Mouse (Mus musculus): ENCODE measurements at regions not wholly inside any gene's neighbourhood (a gene's known extent, or its start where the extent isn't known, plus 50 kb on each side); places are given as distances from the start of the nearest gene placed in this dataset.

- no peak overlapping the region for H3K4me3 ChIP-seq
- no peak overlapping the region for H3K9ac ChIP-seq
- H3K9me3 ChIP-seq: no peaks in the 10 kb centered on the region
- H3K4me2 ChIP-seq: no peak overlapping the region
- H3K4me1 ChIP-seq (replicated peaks): no peaks in the 10 kb centered on the region
- ATAC-seq (ENCODE audit: low FRiP score, low read depth): no peak
- H3K36me3 ChIP-seq: no peaks in the 10 kb centered on the region
- H3K27ac ChIP-seq (replicated peaks): no peak overlapping the region
- H3K27me3 ChIP-seq: no peaks in the 10 kb centered on the region
- WGBS: 86% methylated on average over 3 of the region's 3 CpGs
Observed at GRCm38 (mm10) chr13:56021716-56022115, 114.4 kb downstream of the H2afy start.

- H3K36me3 ChIP-seq: no peaks in the 10 kb centered on the region
- peaks cover 13% of the 10 kb centered on the region for H3K4me1 ChIP-seq (replicated peaks)
- H3K27me3 ChIP-seq: 0 out of 2 replicates have a peak, but pooled peaks cover 3% of the 10 kb centered on the region
- H3K9ac ChIP-seq: no peak overlapping the region
- no peak overlapping the region for H3K4me2 ChIP-seq
- no peaks in the 10 kb centered on the region for H3K9me3 ChIP-seq
- no peak overlapping the region for H3K4me3 ChIP-seq
- ATAC-seq (ENCODE audit: low FRiP score, low read depth): no peak
- H3K27ac ChIP-seq (replicated peaks): no peak overlapping the region
Observed at GRCm38 (mm10) chr13:56014006-56014405, 122.2 kb downstream of the H2afy start.

- Histone ChIP-seq H3K4me2 (no peak overlapping the region), H3K36me3 (no peaks in the 10 kb centered on the region), H3K27me3 (0 out of 2 replicates have a peak, but pooled peaks cover 3% of the 10 kb centered on the region), H3K9me3 (no peaks in the 10 kb centered on the region), H3K9ac (no peak overlapping the region), H3K4me3 (no peak overlapping the region), H3K27ac (replicated peaks) (peak overlapping the region; percentile 51; the same call in 1 of the 2 replicates), H3K4me1 (replicated peaks) (peaks cover 13% of the 10 kb centered on the region)
- 50% methylated on average over 6 of the region's 6 CpGs for WGBS
- 0 out of 2 replicates have a peak, but pooled peaks have one; percentile 54 for ATAC-seq (ENCODE audit: low FRiP score, low read depth)
Observed at GRCm38 (mm10) chr13:56010416-56010815, 125.7 kb downstream of the H2afy start.

- peaks cover 13% of the 10 kb centered on the region for H3K4me1 ChIP-seq (replicated peaks)
- WGBS: 71% methylated on average over 2 of the region's 2 CpGs
- H3K36me3 ChIP-seq: no peaks in the 10 kb centered on the region
- H3K27ac ChIP-seq (replicated peaks): no peak overlapping the region
- no peak overlapping the region for H3K4me2 ChIP-seq
- no peak overlapping the region for H3K4me3 ChIP-seq
- no peak overlapping the region for H3K9ac ChIP-seq
- H3K9me3 ChIP-seq: no peaks in the 10 kb centered on the region
- H3K27me3 ChIP-seq: no peaks in the 10 kb centered on the region
- ATAC-seq (ENCODE audit: low FRiP score, low read depth): no peak
Observed at GRCm38 (mm10) chr13:56006827-56007226, 129.3 kb downstream of the H2afy start.

GRCm38 (mm10) chr13:56005746-56006145 is 130.4 kb downstream of the H2afy start:
- Histone ChIP-seq H3K36me3 (no peaks in the 10 kb centered on the region), H3K27ac (replicated peaks) (no peak overlapping the region), H3K27me3 (no peaks in the 10 kb centered on the region), H3K9me3 (no peaks in the 10 kb centered on the region), H3K9ac (no peak overlapping the region), H3K4me2 (no peak overlapping the region), H3K4me3 (no peak overlapping the region), H3K4me1 (replicated peaks) (peaks cover 10% of the 10 kb centered on the region)
- no peak for ATAC-seq (ENCODE audit: low FRiP score, low read depth)
- WGBS: 84% methylated on average over 3 of the region's 3 CpGs

GRCm38 (mm10) chr13:56003724-56004393 is 132.3 kb downstream of the H2afy start:
- 69% methylated on average over 18 of the region's 18 CpGs for WGBS
- Histone ChIP-seq H3K36me3 (no peaks in the 10 kb centered on the region), H3K4me1 (replicated peaks) (no peaks in the 10 kb centered on the region), H3K4me3 (no peak overlapping the region), H3K4me2 (no peak overlapping the region), H3K27ac (replicated peaks) (no peak overlapping the region), H3K9me3 (no peaks in the 10 kb centered on the region), H3K27me3 (no peaks in the 10 kb centered on the region), H3K9ac (no peak overlapping the region)
- ATAC-seq (ENCODE audit: low FRiP score, low read depth): peak; percentile 45; the same call in 1 of the 2 replicates

- Histone ChIP-seq H3K9me3 (no peaks in the 10 kb centered on the region), H3K9ac (no peak overlapping the region), H3K36me3 (no peaks in the 10 kb centered on the region), H3K27me3 (no peaks in the 10 kb centered on the region), H3K4me1 (replicated peaks) (no peaks in the 10 kb centered on the region), H3K4me3 (no peak overlapping the region), H3K27ac (replicated peaks) (no peak overlapping the region), H3K4me2 (no peak overlapping the region)
- ATAC-seq (ENCODE audit: low FRiP score, low read depth): no peak
- 68% methylated on average over 4 of the region's 4 CpGs for WGBS
Observed at GRCm38 (mm10) chr13:55995255-55995654, 140.9 kb downstream of the H2afy start.

GRCm38 (mm10) chr13:55994460-55994859 is 141.7 kb downstream of the H2afy start:
- no peak overlapping the region for H3K27ac ChIP-seq (replicated peaks)
- H3K27me3 ChIP-seq: no peaks in the 10 kb centered on the region
- H3K4me3 ChIP-seq: no peak overlapping the region
- H3K9me3 ChIP-seq: no peaks in the 10 kb centered on the region
- no peak for ATAC-seq (ENCODE audit: low FRiP score, low read depth)
- no peaks in the 10 kb centered on the region for H3K36me3 ChIP-seq
- 80% methylated on average over 2 of the region's 2 CpGs for WGBS
- no peak overlapping the region for H3K4me2 ChIP-seq
- H3K4me1 ChIP-seq (replicated peaks): no peaks in the 10 kb centered on the region
- no peak overlapping the region for H3K9ac ChIP-seq

GRCm38 (mm10) chr13:55992699-55993098 is 143.5 kb downstream of the H2afy start:
- no peak for ATAC-seq (ENCODE audit: low FRiP score, low read depth)
- 95% methylated on average over 9 of the region's 9 CpGs for WGBS

GRCm38 (mm10) chr13:55991216-55991615 is 144.9 kb downstream of the H2afy start:
- H3K4me1 ChIP-seq (replicated peaks): no peaks in the 10 kb centered on the region
- H3K36me3 ChIP-seq: no peaks in the 10 kb centered on the region
- H3K27ac ChIP-seq (replicated peaks): no peak overlapping the region
- no peak overlapping the region for H3K4me2 ChIP-seq
- no peak overlapping the region for H3K4me3 ChIP-seq
- ATAC-seq (ENCODE audit: low FRiP score, low read depth): no peak
- no peak overlapping the region for H3K9ac ChIP-seq
- 88% methylated on average over 14 of the region's 14 CpGs for WGBS
- H3K9me3 ChIP-seq: no peaks in the 10 kb centered on the region
- H3K27me3 ChIP-seq: no peaks in the 10 kb centered on the region

More at GRCm38 (mm10) chr13:55992699-55993098, 143.5 kb downstream of the H2afy start:
- no peak overlapping the region for H3K4me2 ChIP-seq
- H3K4me1 ChIP-seq (replicated peaks): no peaks in the 10 kb centered on the region
- no peaks in the 10 kb centered on the region for H3K27me3 ChIP-seq
- no peak overlapping the region for H3K27ac ChIP-seq (replicated peaks)
- no peak overlapping the region for H3K4me3 ChIP-seq
- no peak overlapping the region for H3K9ac ChIP-seq
- no peaks in the 10 kb centered on the region for H3K9me3 ChIP-seq
- H3K36me3 ChIP-seq: no peaks in the 10 kb centered on the region

GRCm38 (mm10) chr13:55990186-55990585 is 146.0 kb downstream of the H2afy start:
- no peak overlapping the region for H3K9ac ChIP-seq
- no peaks in the 10 kb centered on the region for H3K4me1 ChIP-seq (replicated peaks)
- no peak overlapping the region for H3K27ac ChIP-seq (replicated peaks)
- no peaks in the 10 kb centered on the region for H3K36me3 ChIP-seq
- H3K4me3 ChIP-seq: no peak overlapping the region
- H3K27me3 ChIP-seq: no peaks in the 10 kb centered on the region
- no peak overlapping the region for H3K4me2 ChIP-seq
- no peaks in the 10 kb centered on the region for H3K9me3 ChIP-seq
- 82% methylated on average over 6 of the region's 6 CpGs for WGBS
- no peak for ATAC-seq (ENCODE audit: low FRiP score, low read depth)

GRCm38 (mm10) chr13:55989401-55989800 is 146.8 kb downstream of the H2afy start:
- H3K9me3 ChIP-seq: no peaks in the 10 kb centered on the region
- no peak overlapping the region for H3K4me3 ChIP-seq
- no peak overlapping the region for H3K9ac ChIP-seq
- ATAC-seq (ENCODE audit: low FRiP score, low read depth): no peak
- H3K4me2 ChIP-seq: no peak overlapping the region
- WGBS: 65% methylated on average over 7 of the region's 7 CpGs
- H3K36me3 ChIP-seq: no peaks in the 10 kb centered on the region
- H3K27me3 ChIP-seq: no peaks in the 10 kb centered on the region
- no peak overlapping the region for H3K27ac ChIP-seq (replicated peaks)
- no peaks in the 10 kb centered on the region for H3K4me1 ChIP-seq (replicated peaks)

- H3K4me2 ChIP-seq: no peak overlapping the region
- H3K4me3 ChIP-seq: no peak overlapping the region
- no peak for ATAC-seq (ENCODE audit: low FRiP score, low read depth)
- WGBS: 13% methylated on average over 10 of the region's 10 CpGs
- H3K36me3 ChIP-seq: no peaks in the 10 kb centered on the region
- no peaks in the 10 kb centered on the region for H3K27me3 ChIP-seq
- no peaks in the 10 kb centered on the region for H3K9me3 ChIP-seq
- no peak overlapping the region for H3K27ac ChIP-seq (replicated peaks)
- no peaks in the 10 kb centered on the region for H3K4me1 ChIP-seq (replicated peaks)
- H3K9ac ChIP-seq: no peak overlapping the region
Observed at GRCm38 (mm10) chr13:55985396-55985795, 149.4 kb upstream of the Pitx1 start.
